Mouse (Mus musculus): ENCODE measurements around the gene Slc39a7.
"Not testable (repeated sequence)": the region's sequence is repeated elsewhere in the genome, so short reads cannot be mapped to it uniquely, and the experiment has no call there.

The Slc39a7 gene

GRCm38 (mm10) chr17:33999341-34000149 is 31.9 kb downstream of the Slc39a7 start:
- peak; percentile 21 for DNase-seq (ENCODE audit: low spot score)

GRCm38 (mm10) chr17:33998697-33999096 is 32.8 kb downstream of the Slc39a7 start:
- not testable (repeated sequence) for DNase-seq (ENCODE audit: low spot score)

GRCm38 (mm10) chr17:33997025-33997424 is 34.5 kb downstream of the Slc39a7 start:
- DNase-seq (ENCODE audit: low spot score) = not testable (repeated sequence)

DNA sequence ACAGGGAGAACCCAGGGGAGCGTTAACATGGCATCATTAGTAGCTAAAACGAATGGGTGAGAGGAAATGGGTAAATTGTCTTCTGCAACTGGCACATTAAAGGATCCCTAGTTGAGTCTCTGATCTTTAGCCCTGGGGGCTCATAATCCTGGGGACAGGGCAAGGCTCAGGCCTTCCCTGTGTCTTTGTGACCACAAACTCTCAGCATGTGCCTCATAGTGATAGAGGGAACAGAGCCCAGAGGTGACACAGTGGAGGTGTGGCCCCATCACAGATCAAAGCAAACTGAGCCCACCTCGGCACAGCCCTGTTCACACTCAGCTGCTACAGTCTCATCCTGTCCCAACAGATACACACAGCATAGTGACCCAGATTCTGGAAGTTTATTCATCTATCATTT is 35.8 kb downstream of the Slc39a7 start:
- no peak for DNase-seq (ENCODE audit: low spot score)

DNA sequence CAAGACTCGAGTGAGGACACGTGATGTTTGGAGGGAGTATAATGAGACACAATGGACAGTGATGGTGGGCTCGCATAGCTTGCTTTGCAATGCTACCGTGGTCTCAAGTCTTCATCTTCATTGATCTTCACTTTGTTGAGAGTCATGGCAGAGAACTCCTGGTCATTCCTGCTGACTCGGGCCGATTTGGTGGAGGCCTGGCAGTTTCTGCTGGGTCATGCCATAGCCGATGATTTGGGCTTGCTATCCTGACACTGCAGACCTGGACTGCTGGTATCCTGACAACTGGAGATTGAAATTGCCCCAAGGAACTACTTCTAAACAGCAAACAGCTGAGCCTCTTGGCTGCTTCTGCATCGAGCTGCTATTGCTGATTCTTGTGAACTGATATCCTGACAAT is 36.5 kb downstream of the Slc39a7 start:
- DNase-seq (ENCODE audit: low spot score) = no peak

DNA sequence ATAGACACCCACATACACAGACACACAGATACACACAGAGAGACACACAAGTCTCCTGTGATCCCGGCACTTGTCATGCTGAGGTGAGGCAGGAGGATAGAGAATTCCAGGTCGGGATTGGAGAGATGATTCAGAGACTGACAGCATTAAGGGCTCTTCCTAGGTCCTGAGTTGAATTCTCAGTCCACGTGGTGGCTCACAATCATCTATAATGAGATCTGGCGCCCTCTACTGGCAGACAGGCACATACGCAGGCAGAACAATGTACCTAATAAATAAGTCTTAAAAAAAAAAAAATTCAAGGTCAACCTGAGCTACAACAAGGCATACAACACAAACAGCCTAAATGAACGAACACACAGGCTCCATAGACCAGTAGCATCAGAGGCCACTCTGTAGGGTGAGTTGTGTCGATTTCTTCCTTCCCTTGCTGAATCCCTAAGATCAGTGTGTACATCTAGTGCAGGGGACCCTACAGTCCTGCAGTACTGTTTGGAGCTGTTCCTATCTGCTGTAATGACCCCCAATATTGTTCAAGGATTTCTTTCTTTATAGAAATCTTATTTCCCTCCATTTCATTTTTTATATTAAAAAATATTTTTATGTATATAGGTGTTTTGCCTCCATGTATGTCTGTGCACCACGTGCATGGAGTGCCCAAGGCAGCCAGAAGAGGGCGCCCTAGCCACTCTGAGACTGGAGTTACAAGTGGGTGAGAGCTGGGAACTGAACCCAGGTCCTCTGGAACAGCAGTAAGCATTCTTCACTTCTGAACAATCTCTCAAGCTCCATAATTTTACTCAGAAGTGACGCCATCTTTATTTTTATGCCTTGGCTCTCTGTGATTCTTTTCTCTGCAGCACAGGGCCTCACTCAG is 39.5 kb downstream of the Slc39a7 start:
- DNase-seq (ENCODE audit: low spot score) = peak; percentile 40

GRCm38 (mm10) chr17:33982136-33982535 is 49.3 kb downstream of the Slc39a7 start:
- peak; percentile 35 for DNase-seq (ENCODE audit: low spot score)

DNA sequence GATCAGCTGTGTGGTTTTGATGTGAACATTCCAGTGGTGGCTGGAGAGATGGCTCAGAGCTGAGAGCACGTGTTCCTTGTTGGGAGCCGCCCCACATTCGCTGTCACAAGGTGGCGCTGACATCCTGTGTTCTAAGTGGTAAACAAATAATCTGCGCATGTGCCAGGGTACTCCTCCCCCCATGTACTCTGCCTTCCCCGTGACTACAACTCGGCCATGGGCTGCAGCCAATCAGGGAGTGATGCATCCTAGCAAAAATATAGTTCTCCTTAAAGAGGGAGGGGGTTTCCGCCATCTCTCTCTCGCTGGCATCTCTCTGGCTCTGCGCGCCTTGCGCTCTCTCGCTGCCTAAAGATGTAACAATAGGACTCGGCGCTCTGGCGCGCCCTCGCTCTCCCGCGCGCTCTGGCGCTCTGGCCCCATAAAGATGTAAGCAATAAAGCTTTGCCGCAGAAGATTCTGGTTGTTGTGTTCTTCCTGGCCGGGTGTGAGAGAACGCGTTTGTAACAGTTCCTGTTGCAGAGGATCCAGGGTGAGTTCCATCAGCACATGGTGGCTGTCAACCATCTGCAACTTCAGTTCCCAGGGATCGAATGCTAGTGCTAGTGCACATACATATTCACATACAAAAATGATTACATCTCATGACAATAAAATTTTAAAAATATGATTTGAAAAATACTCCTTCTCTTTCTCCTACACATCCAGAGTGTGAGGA is 50.1 kb downstream of the Slc39a7 start:
- DNase-seq (ENCODE audit: low spot score) = peak; percentile 92

DNA sequence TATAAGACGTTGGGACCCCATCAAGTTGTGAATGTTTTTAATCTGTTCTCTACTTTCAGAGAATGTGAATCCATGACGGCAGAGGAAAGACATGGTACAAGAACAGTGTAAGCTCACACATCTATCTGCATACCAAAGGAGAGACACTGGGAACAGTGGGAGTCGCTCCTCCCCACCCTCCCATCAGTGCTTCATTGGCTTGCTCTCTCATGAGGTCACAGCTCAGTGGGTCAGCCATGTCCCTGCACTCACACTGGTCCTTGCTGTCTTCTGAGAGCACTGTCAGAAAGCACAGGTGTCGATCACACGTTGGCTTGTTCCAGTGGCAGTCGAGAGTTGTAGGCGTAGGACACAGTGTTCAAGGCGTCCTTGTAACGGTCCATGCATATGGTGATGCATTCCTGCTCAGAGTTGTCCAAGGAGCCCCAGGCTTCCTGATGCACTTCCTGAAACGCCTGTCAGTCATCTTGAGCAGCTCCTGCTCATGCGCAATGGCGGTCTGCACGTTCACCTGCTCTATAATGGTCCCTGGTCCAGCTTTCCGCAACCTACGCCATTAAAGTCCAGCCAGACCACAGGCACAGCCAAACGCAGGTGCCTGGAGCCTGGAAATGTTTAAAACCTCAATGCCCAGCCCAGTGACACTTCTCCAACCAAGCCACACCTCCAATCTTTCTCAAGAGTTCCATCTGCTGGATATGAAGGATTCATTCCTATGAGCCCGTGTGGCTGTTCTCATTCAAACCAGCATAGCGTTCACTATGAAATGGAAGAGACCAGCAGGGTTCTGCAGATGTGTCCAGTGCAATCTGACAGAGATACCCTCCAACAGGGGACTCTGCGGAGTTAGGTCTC is 51.1 kb downstream of the Slc39a7 start:
- no peak for DNase-seq (ENCODE audit: low spot score)

GRCm38 (mm10) chr17:33979512-33980050 is 51.9 kb downstream of the Slc39a7 start:
- DNase-seq (ENCODE audit: low spot score) = no peak

DNA sequence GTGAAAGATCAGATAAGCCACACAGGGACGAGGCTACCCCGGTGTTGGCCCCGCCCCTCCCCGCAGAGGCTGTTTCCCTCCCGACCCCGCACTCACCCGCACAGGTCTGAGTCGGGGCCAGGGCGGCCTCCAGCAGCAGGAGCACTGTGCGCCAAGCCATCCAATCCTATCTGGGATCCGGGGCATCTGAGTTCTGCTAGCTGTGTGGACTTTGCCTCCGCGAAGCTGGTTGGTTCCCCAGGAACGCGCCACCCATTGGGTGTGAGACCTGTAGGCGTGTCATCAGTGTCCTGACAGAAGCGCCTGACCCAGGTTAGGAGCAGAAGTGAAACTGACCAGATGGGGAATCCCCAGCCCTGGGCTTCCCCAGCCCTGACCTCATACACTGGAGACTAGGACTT is 52.9 kb downstream of the Slc39a7 start:
- peak; percentile 90 for DNase-seq (ENCODE audit: low spot score)

Measured in yolk sac, embryonic 10.5 days (tissue).